Mouse (Mus musculus): ENCODE data around the gene C1qb. TPM values are rescaled to one million over a fixed set of nuclear protein-coding genes. Genes with fewer than 3 reads are reported as not detected.

The C1qb gene
- polyA plus RNA-seq, 1 experiment from 2014 or later = 80.6 TPM

GRCm38 (mm10) chr4:136919526-136919925, 33.5 kb upstream of the C1qb start:
- no peaks in the 10 kb centered on the region for H3K9me3 ChIP-seq (ENCODE audit: control insufficient read depth, low read length)
- 71% methylated on average over 3 of the region's 3 CpGs for WGBS
- DNase-seq (ENCODE audit: low spot score) (no peak), ATAC-seq (ENCODE audit: low FRiP score, low TSS enrichment) (no peak)
- no peak overlapping the region for H3K4me3 ChIP-seq (ENCODE audit: low read depth, low read length)
- H3K9ac ChIP-seq (ENCODE audit: low read length) = no peak overlapping the region
- no peaks in the 10 kb centered on the region for H3K4me1 ChIP-seq (replicated peaks; ENCODE audit: control insufficient read depth, insufficient read depth)
- no peak overlapping the region for H3K27ac ChIP-seq (replicated peaks)
- no peaks in the 10 kb centered on the region for H3K36me3 ChIP-seq (ENCODE audit: control insufficient read depth, insufficient read depth, low read length)
- no peak for TF ChIP-seq CTCF (IDR thresholded peaks at IDR 0.05; ENCODE audit: low read depth)
- TF ChIP-seq EP300 (optimal IDR thresholded peaks at IDR 0.05) = no peak
- H3K4me2 ChIP-seq (replicated peaks; ENCODE audit: low read depth) = no peak overlapping the region
- no peaks in the 10 kb centered on the region for H3K27me3 ChIP-seq (ENCODE audit: control insufficient read depth, insufficient read depth, low read length)

DNA sequence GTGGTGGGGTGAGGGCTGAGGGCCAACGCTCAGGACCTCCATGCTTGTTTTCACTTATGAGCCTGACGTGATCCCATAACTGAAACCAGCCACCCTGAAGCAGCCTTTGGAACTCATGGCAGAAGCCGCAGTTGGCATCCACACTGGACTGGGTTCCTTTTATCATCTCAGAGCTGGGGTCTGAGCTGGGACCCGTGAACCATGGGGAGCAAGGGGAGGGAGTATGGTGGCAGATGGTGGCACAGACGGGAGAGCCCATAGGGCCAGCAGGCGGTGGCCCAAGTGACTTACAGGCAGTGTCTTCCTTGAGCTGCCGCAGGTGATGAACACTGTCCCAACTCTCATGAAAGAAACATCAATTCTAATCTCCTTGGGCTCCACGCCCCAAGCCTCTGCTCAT, 32.8 kb upstream of the C1qb start:
- no peak for DNase-seq (ENCODE audit: low spot score)
- no peak overlapping the region for H3K4me3 ChIP-seq (ENCODE audit: low read depth, low read length)
- H3K4me2 ChIP-seq (replicated peaks; ENCODE audit: low read depth) = no peak overlapping the region
- TF ChIP-seq CTCF (IDR thresholded peaks at IDR 0.05; ENCODE audit: low read depth) (no peak), EP300 (optimal IDR thresholded peaks at IDR 0.05) (no peak)
- no peak overlapping the region for H3K27ac ChIP-seq (replicated peaks)
- no peak overlapping the region for H3K9ac ChIP-seq (ENCODE audit: low read length)
- no peaks in the 10 kb centered on the region for H3K27me3 ChIP-seq (ENCODE audit: control insufficient read depth, insufficient read depth, low read length)
- WGBS = 86% methylated on average over 8 of the region's 8 CpGs
- no peaks in the 10 kb centered on the region for H3K9me3 ChIP-seq (ENCODE audit: control insufficient read depth, low read length)
- no peaks in the 10 kb centered on the region for H3K4me1 ChIP-seq (replicated peaks; ENCODE audit: control insufficient read depth, insufficient read depth)
- H3K36me3 ChIP-seq (ENCODE audit: control insufficient read depth, insufficient read depth, low read length) = no peaks in the 10 kb centered on the region
- ATAC-seq (ENCODE audit: low FRiP score, low TSS enrichment) = no peak

- 31% methylated on average over 7 of the region's 7 CpGs for WGBS
- TF ChIP-seq EP300 (optimal IDR thresholded peaks at IDR 0.05) = no peak
- TF ChIP-seq CTCF (IDR thresholded peaks at IDR 0.05; ENCODE audit: low read depth) = no peak
- H3K9ac ChIP-seq (ENCODE audit: low read length) = no peak overlapping the region
- no peaks in the 10 kb centered on the region for H3K27me3 ChIP-seq (ENCODE audit: control insufficient read depth, insufficient read depth, low read length)
- H3K4me1 ChIP-seq (replicated peaks; ENCODE audit: control insufficient read depth, insufficient read depth) = no peaks in the 10 kb centered on the region
- H3K9me3 ChIP-seq (ENCODE audit: control insufficient read depth, low read length) = no peaks in the 10 kb centered on the region
- ATAC-seq (ENCODE audit: low FRiP score, low TSS enrichment) (no peak), DNase-seq (ENCODE audit: low spot score) (no peak)
- no peak overlapping the region for H3K4me2 ChIP-seq (replicated peaks; ENCODE audit: low read depth)
- H3K27ac ChIP-seq (replicated peaks) = no peak overlapping the region
- no peak overlapping the region for H3K4me3 ChIP-seq (ENCODE audit: low read depth, low read length)
- no peaks in the 10 kb centered on the region for H3K36me3 ChIP-seq (ENCODE audit: control insufficient read depth, insufficient read depth, low read length)
Measured at GRCm38 (mm10) chr4:136917165-136917524, 31.2 kb upstream of the C1qb start.

- TF ChIP-seq EP300 (optimal IDR thresholded peaks at IDR 0.05) = no peak
- TF ChIP-seq CTCF (IDR thresholded peaks at IDR 0.05; ENCODE audit: low read depth) = no peak
- Histone ChIP-seq H3K9ac (ENCODE audit: low read length) (no peak overlapping the region), H3K4me2 (replicated peaks; ENCODE audit: low read depth) (no peak overlapping the region), H3K4me3 (ENCODE audit: low read depth, low read length) (no peak overlapping the region), H3K9me3 (ENCODE audit: control insufficient read depth, low read length) (no peaks in the 10 kb centered on the region), H3K36me3 (ENCODE audit: control insufficient read depth, insufficient read depth, low read length) (no peaks in the 10 kb centered on the region), H3K27ac (replicated peaks) (no peak overlapping the region), H3K27me3 (ENCODE audit: control insufficient read depth, insufficient read depth, low read length) (no peaks in the 10 kb centered on the region), H3K4me1 (replicated peaks; ENCODE audit: control insufficient read depth, insufficient read depth) (no peaks in the 10 kb centered on the region)
- ATAC-seq (ENCODE audit: low FRiP score, low TSS enrichment) (no peak), DNase-seq (ENCODE audit: low spot score) (no peak)
- 65% methylated on average over 20 of the region's 20 CpGs for WGBS
Measured at GRCm38 (mm10) chr4:136916359-136917164, 30.6 kb upstream of the C1qb start.

GRCm38 (mm10) chr4:136912841-136913240, 26.9 kb upstream of the C1qb start:
- Histone ChIP-seq H3K4me1 (replicated peaks; ENCODE audit: control insufficient read depth, insufficient read depth) (no peaks in the 10 kb centered on the region), H3K27ac (replicated peaks) (no peak overlapping the region), H3K36me3 (ENCODE audit: control insufficient read depth, insufficient read depth, low read length) (no peaks in the 10 kb centered on the region), H3K9ac (ENCODE audit: low read length) (no peak overlapping the region), H3K4me2 (replicated peaks; ENCODE audit: low read depth) (no peak overlapping the region), H3K9me3 (ENCODE audit: control insufficient read depth, low read length) (no peaks in the 10 kb centered on the region), H3K4me3 (ENCODE audit: low read depth, low read length) (no peak overlapping the region), H3K27me3 (ENCODE audit: control insufficient read depth, insufficient read depth, low read length) (no peaks in the 10 kb centered on the region)
- TF ChIP-seq CTCF (IDR thresholded peaks at IDR 0.05; ENCODE audit: low read depth) (no peak), EP300 (optimal IDR thresholded peaks at IDR 0.05) (no peak)
- ATAC-seq (ENCODE audit: low FRiP score, low TSS enrichment) (no peak), DNase-seq (ENCODE audit: low spot score) (no peak)
- WGBS = 19% methylated on average over 9 of the region's 9 CpGs

GRCm38 (mm10) chr4:136911804-136912203, 25.8 kb upstream of the C1qb start:
- Histone ChIP-seq H3K4me1 (replicated peaks; ENCODE audit: control insufficient read depth, insufficient read depth) (no peaks in the 10 kb centered on the region), H3K27ac (replicated peaks) (no peak overlapping the region), H3K36me3 (ENCODE audit: control insufficient read depth, insufficient read depth, low read length) (no peaks in the 10 kb centered on the region), H3K27me3 (ENCODE audit: control insufficient read depth, insufficient read depth, low read length) (no peaks in the 10 kb centered on the region), H3K9ac (ENCODE audit: low read length) (no peak overlapping the region), H3K4me3 (ENCODE audit: low read depth, low read length) (no peak overlapping the region), H3K9me3 (ENCODE audit: control insufficient read depth, low read length) (no peaks in the 10 kb centered on the region), H3K4me2 (replicated peaks; ENCODE audit: low read depth) (no peak overlapping the region)
- TF ChIP-seq EP300 (optimal IDR thresholded peaks at IDR 0.05) (no peak), CTCF (IDR thresholded peaks at IDR 0.05; ENCODE audit: low read depth) (no peak)
- no peak for ATAC-seq (ENCODE audit: low FRiP score, low TSS enrichment)
- 24% methylated on average over 9 of the region's 9 CpGs for WGBS
- DNase-seq (ENCODE audit: low spot score) = no peak
